Mouse (Mus musculus) kidney, embryonic 14.5 days (tissue): ENCODE measurements around the gene Gfod1. TPM values are rescaled to one million over a fixed set of nuclear protein-coding genes. Genes with fewer than 3 reads are reported as not detected.

Experiments
- ATAC-seq: fragments of 200-750 bp; cut with Nextera tagmentation; 2 replicates; pipeline ENCODE4 v1.8.0; 2017; ENCODE audit warnings: moderate number of reproducible peaks, mild to moderate bottlenecking, moderate TSS enrichment, moderate library complexity; ENCODE audit not compliant: low FRiP score, low TSS enrichment
- H3K27ac ChIP-seq: fragments of 300-500 bp; sonication (generic); 2 replicates; pipeline ENCODE4 v1.5.1; 2014; ENCODE audit warnings: low read depth, mild to moderate bottlenecking, low read length, moderate library complexity, mixed read lengths
- H3K27me3 ChIP-seq: fragments of 300-500 bp; sonication (generic); 2 replicates; pipeline ENCODE4 v1.6.1; 2014; ENCODE audit warnings: mild to moderate bottlenecking, low read length; ENCODE audit not compliant: control insufficient read depth, insufficient read depth
- H3K36me3 ChIP-seq: fragments of 300-500 bp; sonication (generic); 2 replicates; pipeline ENCODE4 v1.6.1; 2014; ENCODE audit warnings: low read length, mixed read lengths; ENCODE audit not compliant: control insufficient read depth, insufficient read depth
- H3K4me1 ChIP-seq: fragments of 300-500 bp; sonication (generic); 2 replicates; pipeline ENCODE4 v1.6.1; 2014; ENCODE audit warnings: low read length, mixed read lengths; ENCODE audit not compliant: control insufficient read depth, insufficient read depth
- H3K4me2 ChIP-seq: fragments of 300-500 bp; sonication (generic); replicated peaks from 2 replicates; pipeline ENCODE4 v1.6.1; 2014; ENCODE audit warnings: low read depth, mild to moderate bottlenecking, low read length
- H3K4me3 ChIP-seq: fragments of 300-500 bp; sonication (generic); 2 replicates; pipeline ENCODE4 v1.5.1; 2014; ENCODE audit warnings: mild to moderate bottlenecking, low read length
- H3K9ac ChIP-seq: fragments of 300-500 bp; sonication (generic); 2 replicates; pipeline ENCODE4 v1.6.1; 2014; ENCODE audit warnings: low read depth, mild to moderate bottlenecking, low read length, moderate library complexity
- H3K9me3 ChIP-seq: fragments of 300-500 bp; sonication (generic); 2 replicates; pipeline ENCODE4 v1.6.1; 2016; ENCODE audit warnings: low read length; ENCODE audit not compliant: control insufficient read depth
- WGBS: fragments of 180-500 bp; shearing (Covaris S2); extraction: QIAGEN DNeasy Blood & Tissue Kit; methylation state at CpG from one replicate; pipeline ENCODE4 v1.1.7; 2014; 5-methylcytosine and 5-hydroxymethylcytosine counted together
- polyA plus RNA-seq: library from polyadenylated mRNA; unstranded; fragments of >200 nt; fragmentation: Nextera tagmentation; extraction: Ambion mirVana; gene quantifications from 2 replicates; pipeline ENCODE4 v1.2.1, GENCODE M21; 2014

Gene Gfod1
- polyA plus RNA-seq, 1 experiment from 2014 or later = 0.41 TPM

DNA sequence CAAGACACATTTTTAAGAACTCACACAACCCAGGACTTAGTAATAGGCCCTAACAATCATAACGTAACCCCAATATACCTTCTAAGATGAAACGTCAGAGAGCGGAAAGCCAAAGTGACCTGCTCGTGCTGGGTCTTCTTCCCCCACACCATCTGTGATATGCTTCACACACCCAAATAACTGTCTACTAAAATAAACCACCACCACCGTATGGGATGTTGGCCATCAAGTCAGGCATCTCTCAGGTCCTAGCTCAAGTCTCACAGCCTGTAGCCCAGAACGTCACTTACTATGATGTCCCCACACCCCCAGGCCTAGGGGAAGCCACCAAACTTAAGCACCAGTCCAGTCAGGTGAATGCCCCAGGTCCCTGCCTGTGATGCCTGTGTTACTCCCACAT, 55.6 kb downstream of the Gfod1 start:
- Histone ChIP-seq H3K4me3 (no peak overlapping the region), H3K4me1 (peaks cover 12% of the 10 kb centered on the region), H3K36me3 (no peaks in the 10 kb centered on the region), H3K9ac (no peak overlapping the region), H3K9me3 (no peaks in the 10 kb centered on the region), H3K27ac (no peak overlapping the region), H3K4me2 (no peak overlapping the region), H3K27me3 (no peaks in the 10 kb centered on the region)
- ATAC-seq = no peak
- 90% methylated on average over 6 of the region's 6 CpGs for WGBS

DNA sequence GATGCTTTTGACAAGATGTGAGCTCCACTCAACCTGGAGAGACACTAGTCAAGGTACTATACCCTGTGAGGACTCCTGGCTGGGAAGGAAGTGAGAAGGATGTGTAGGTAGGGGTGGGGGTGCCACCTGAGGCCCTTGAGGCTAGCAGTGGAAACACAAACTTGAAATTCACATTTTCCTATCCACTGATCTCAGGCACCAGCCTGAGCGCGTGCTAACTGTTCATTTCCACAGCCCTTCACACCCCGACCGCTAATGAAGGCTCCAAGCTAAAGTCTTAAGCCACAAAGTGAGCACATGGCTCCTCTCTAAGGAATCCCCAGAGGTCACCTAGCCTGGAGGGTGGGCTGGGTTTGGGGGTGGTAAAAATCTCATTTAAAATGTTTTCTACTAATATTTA, 57.1 kb downstream of the Gfod1 start:
- Histone ChIP-seq H3K9me3 (no peaks in the 10 kb centered on the region), H3K27me3 (no peaks in the 10 kb centered on the region), H3K4me2 (no peak overlapping the region), H3K4me1 (peaks cover 10% of the 10 kb centered on the region; the same call in 1 of the 2 replicates), H3K27ac (no peak overlapping the region), H3K36me3 (no peaks in the 10 kb centered on the region), H3K4me3 (no peak overlapping the region), H3K9ac (no peak overlapping the region)
- no peak for ATAC-seq
- 89% methylated on average over 4 of the region's 4 CpGs for WGBS

DNA sequence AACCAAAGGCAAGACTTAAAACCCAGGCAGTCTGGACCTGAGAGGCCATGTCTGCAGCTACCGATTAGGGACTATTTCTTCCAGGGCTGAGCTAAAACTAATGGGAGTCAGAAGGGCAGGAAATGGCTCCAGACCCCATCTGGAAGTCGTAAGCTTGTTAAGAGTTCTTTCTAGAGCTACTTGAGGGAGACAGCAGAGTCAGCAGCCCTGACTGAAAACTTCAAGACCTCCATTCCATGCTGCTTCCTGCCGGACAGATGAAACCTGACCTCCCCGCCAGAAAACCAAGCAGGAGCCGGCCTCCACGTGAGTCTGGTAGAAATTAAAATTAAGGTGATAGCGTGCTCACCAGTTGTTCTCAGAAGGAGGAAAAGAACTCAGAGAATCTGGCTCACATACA, 60.2 kb downstream of the Gfod1 start:
- ATAC-seq = no peak
- Histone ChIP-seq H3K9ac (no peak overlapping the region), H3K27ac (no peak overlapping the region), H3K27me3 (no peaks in the 10 kb centered on the region), H3K4me2 (no peak overlapping the region), H3K9me3 (no peaks in the 10 kb centered on the region), H3K4me3 (no peak overlapping the region), H3K4me1 (peaks cover 6% of the 10 kb centered on the region; the same call in 1 of the 2 replicates), H3K36me3 (no peaks in the 10 kb centered on the region)
- 16% methylated on average over 7 of the region's 7 CpGs for WGBS

DNA sequence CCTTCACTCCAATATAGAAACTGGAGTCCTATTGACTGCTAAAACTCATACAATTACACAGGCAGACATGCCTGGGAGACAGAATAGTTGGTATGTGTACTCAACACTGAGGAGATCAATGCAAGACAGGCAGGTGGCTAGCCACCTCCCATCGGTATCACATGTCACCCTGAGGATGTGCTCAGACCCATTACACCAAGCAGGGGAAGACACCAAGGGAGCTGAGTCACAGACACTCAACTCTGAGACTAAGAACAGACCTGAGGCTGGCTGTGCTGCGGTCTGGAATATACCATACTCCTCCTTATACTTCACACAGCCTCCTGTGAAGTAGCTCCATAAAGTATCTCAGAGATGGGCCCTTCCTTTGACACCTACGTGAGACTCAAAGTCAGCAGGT, 60.7 kb downstream of the Gfod1 start:
- WGBS = 86% methylated on average over 3 of the region's 3 CpGs
- no peaks in the 10 kb centered on the region for H3K36me3 ChIP-seq
- no peak overlapping the region for H3K4me2 ChIP-seq
- peaks cover 6% of the 10 kb centered on the region; the same call in 1 of the 2 replicates for H3K4me1 ChIP-seq
- H3K4me3 ChIP-seq = no peak overlapping the region
- H3K9me3 ChIP-seq = no peaks in the 10 kb centered on the region
- no peak for ATAC-seq
- H3K27me3 ChIP-seq = no peaks in the 10 kb centered on the region
- no peak overlapping the region for H3K9ac ChIP-seq
- H3K27ac ChIP-seq = no peak overlapping the region

DNA sequence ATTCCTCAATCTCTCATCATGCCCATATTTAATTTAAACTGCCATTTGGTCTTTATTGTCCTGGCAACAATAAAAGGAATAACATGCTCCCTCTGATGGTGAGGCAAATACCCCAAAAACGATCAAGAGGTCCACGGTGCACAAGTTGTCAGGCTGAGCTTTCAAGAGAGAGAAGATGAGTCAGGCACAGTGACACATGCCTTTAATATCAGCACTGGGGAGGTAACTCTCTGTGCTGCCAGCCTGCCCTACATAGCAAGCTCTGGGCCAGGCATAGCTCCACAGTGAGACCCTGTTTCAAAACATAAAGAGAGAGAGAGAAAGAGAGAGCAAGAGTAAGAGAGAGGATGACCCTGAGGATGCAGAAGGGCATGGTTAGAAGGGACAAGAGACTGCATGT, 62.2 kb downstream of the Gfod1 start:
- no peak for ATAC-seq
- Histone ChIP-seq H3K27ac (no peak overlapping the region), H3K36me3 (no peaks in the 10 kb centered on the region), H3K4me2 (no peak overlapping the region), H3K4me3 (no peak overlapping the region), H3K9ac (no peak overlapping the region), H3K9me3 (no peaks in the 10 kb centered on the region), H3K4me1 (peaks cover 9% of the 10 kb centered on the region; the same call in 1 of the 2 replicates), H3K27me3 (no peaks in the 10 kb centered on the region)
- WGBS = 87% methylated on average over 2 of the region's 2 CpGs

DNA sequence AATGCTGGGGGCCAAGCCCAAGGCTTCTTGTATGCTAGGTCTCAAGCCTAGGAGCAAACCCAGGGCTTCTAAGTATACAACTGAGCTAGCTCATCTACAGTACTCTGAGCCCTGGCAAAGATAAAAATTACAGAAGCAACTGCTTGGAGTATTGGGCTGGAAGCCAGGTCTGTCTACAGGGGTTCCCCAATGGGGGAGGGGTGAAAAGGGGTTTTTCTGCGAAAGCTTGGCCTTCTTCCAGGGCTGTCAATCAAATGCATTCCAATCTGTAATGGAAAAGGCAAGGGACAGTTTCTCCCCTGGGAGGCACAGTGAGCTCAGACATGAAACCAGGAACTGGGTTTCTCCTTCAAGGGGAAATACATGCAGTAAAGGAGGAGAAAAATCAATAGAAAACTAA, 62.9 kb downstream of the Gfod1 start:
- Histone ChIP-seq H3K36me3 (no peaks in the 10 kb centered on the region), H3K9me3 (no peaks in the 10 kb centered on the region), H3K27me3 (no peaks in the 10 kb centered on the region), H3K4me1 (peaks cover 9% of the 10 kb centered on the region; the same call in 1 of the 2 replicates), H3K9ac (no peak overlapping the region; the same call in 1 of the 2 replicates), H3K27ac (no peak overlapping the region), H3K4me3 (no peak overlapping the region), H3K4me2 (no peak overlapping the region)
- ATAC-seq = no peak
- 38% methylated on average over 1 of the region's 1 CpGs for WGBS

DNA sequence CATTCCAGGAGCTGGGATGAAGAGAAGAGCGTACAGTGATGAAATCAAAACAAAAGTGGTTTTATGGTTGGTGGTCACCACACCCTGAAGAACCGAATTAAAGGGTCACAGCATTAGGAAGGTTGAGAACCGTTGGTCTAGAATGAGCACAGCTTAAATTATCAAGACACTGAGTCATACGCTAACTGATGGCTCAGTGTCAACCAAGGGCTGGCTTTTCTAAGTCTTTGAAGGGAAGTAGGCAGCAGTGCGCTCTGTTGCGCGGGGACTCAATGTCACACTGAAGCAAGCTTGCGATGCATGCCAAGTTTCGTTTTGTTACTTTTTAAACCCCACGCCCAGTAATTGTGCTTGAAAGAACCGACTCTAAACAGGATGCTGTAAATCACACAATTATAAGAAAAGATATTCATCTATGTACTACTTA, 64.2 kb downstream of the Gfod1 start:
- WGBS = 68% methylated on average over 11 of the region's 11 CpGs

DNA sequence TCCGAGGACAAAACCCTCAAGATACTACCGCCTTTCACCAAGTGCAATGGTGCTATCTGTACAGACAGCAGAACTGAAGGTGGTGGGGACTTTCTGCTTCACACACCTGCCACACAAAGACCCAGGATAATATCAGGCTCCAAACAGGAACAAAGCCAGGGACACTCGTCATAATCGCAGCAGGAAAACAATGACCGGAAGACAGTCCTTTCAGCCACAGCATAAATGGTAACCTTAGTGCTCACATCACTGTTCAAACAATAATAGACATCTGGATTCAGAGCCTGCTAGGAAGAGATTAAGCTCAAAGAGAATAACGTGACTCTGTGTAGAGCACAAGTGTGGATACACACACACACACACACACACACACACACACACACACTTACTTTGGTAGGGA, 67.3 kb downstream of the Gfod1 start:
- no peak for ATAC-seq

More for the DNA sequence above, 64.2 kb downstream of the Gfod1 start:
- no peaks in the 10 kb centered on the region for H3K27me3 ChIP-seq
- peaks cover 9% of the 10 kb centered on the region; the same call in 1 of the 2 replicates for H3K4me1 ChIP-seq
- no peaks in the 10 kb centered on the region for H3K9me3 ChIP-seq
- no peak overlapping the region for H3K4me3 ChIP-seq
- H3K36me3 ChIP-seq = no peaks in the 10 kb centered on the region
- no peak overlapping the region for H3K9ac ChIP-seq
- H3K27ac ChIP-seq = no peak overlapping the region
- ATAC-seq = no peak
- no peak overlapping the region for H3K4me2 ChIP-seq

DNA sequence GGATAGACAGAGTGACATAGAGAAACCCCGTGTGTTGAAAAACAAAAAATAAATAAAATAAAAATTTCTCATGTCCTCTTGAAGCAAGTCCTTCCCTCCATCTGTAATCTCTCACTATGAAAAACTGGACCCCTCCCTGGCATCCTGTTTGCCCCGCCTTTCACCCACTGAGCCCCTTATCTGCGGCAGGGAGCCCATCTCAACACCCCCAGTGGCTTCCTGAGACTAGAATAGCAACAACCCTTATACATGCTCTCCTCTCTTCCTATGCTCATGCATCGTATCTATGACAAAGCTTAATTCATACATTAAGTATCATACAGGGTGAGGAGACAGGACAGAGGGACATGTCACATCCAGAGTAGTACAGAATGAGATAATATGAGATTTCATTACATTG, 68.0 kb downstream of the Gfod1 start:
- 70% methylated on average over 4 of the region's 4 CpGs for WGBS
- Histone ChIP-seq H3K4me3 (no peak overlapping the region), H3K4me1 (peaks cover 15% of the 10 kb centered on the region; the same call in 1 of the 2 replicates), H3K27ac (no peak overlapping the region), H3K9ac (no peak overlapping the region), H3K9me3 (no peaks in the 10 kb centered on the region), H3K27me3 (no peaks in the 10 kb centered on the region), H3K36me3 (no peaks in the 10 kb centered on the region), H3K4me2 (no peak overlapping the region)
- no peak for ATAC-seq

More for the DNA sequence above, 67.3 kb downstream of the Gfod1 start:
- no peak overlapping the region for H3K27ac ChIP-seq
- H3K4me1 ChIP-seq = peaks cover 14% of the 10 kb centered on the region; the same call in 1 of the 2 replicates
- H3K27me3 ChIP-seq = no peaks in the 10 kb centered on the region
- H3K4me2 ChIP-seq = no peak overlapping the region
- WGBS = 68% methylated on average over 6 of the region's 6 CpGs
- H3K4me3 ChIP-seq = no peak overlapping the region
- no peaks in the 10 kb centered on the region for H3K36me3 ChIP-seq
- H3K9me3 ChIP-seq = no peaks in the 10 kb centered on the region
- H3K9ac ChIP-seq = no peak overlapping the region
